Mouse (Mus musculus): ENCODE data around the gene Hist1h4d. TPM values are rescaled to one million over a fixed set of nuclear protein-coding genes. Genes with fewer than 3 reads are reported as not detected.
"Not testable (repeated sequence)": the region's sequence is repeated elsewhere in the genome, so short reads cannot be mapped to it uniquely, and the experiment has no call there.

The Hist1h4d gene
- polyA plus RNA-seq, 1 experiment from 2014 or later, result 160 TPM

- no peak for ATAC-seq (ENCODE audit: insufficient number of reproducible peaks, insufficient read depth, low FRiP score, low TSS enrichment, low read depth)
- Histone ChIP-seq H3K9me3 (no peaks in the 10 kb centered on the region), H3K36me3 (no peaks in the 10 kb centered on the region)
Measured at GRCm38 (mm10) chr13:23611638-23612037, 30.2 kb downstream of the Hist1h4d start.

GRCm38 (mm10) chr13:23620056-23620732, 38.8 kb downstream of the Hist1h4d start:
- no peaks in the 10 kb centered on the region for H3K9me3 ChIP-seq
- ATAC-seq (ENCODE audit: insufficient number of reproducible peaks, insufficient read depth, low FRiP score, low TSS enrichment, low read depth), result no peak
- no peaks in the 10 kb centered on the region for H3K27me3 ChIP-seq
- 50% methylated on average over 12 of the region's 12 CpGs for WGBS
- H3K27ac ChIP-seq, result peak overlapping the region; percentile 99
- H3K4me1 ChIP-seq, result peaks cover 9% of the 10 kb centered on the region
- H3K36me3 ChIP-seq, result no peaks in the 10 kb centered on the region
- peak overlapping the region; percentile 69 for H3K9ac ChIP-seq
- H3K4me2 ChIP-seq, result peak overlapping the region; percentile 91
- peak overlapping the region; percentile 70 for H3K4me3 ChIP-seq

More at GRCm38 (mm10) chr13:23611638-23612037, 30.2 kb downstream of the Hist1h4d start:
- Histone ChIP-seq H3K27ac (no peak overlapping the region), H3K4me1 (no peaks in the 10 kb centered on the region), H3K9ac (no peak overlapping the region), H3K4me3 (no peak overlapping the region), H3K27me3 (no peaks in the 10 kb centered on the region), H3K4me2 (no peak overlapping the region)
- 90% methylated on average over 3 of the region's 3 CpGs for WGBS

- peak; percentile 89 for ATAC-seq (ENCODE audit: insufficient number of reproducible peaks, insufficient read depth, low FRiP score, low TSS enrichment, low read depth)
- peak within 1 kb of the TSS; percentile 70 for H3K4me3 ChIP-seq
- peak within 1 kb of the TSS; percentile 94 for H3K9ac ChIP-seq
- peak within 1 kb of the TSS; percentile 91 for H3K4me2 ChIP-seq
- WGBS, result under 1% methylated on average over 27 of the region's 27 CpGs
- no peaks in the 10 kb centered on the region for H3K36me3 ChIP-seq
- H3K27me3 ChIP-seq, result no peaks in the 10 kb centered on the region
- H3K4me1 ChIP-seq, result peaks cover 9% of the 10 kb centered on the region
- peak within 1 kb of the TSS; percentile 99 for H3K27ac ChIP-seq
- no peaks in the 10 kb centered on the region for H3K9me3 ChIP-seq
Measured at GRCm38 (mm10) chr13:23620733-23621531, 39.5 kb downstream of the Hist1h4d start, which contains the start of gene Hist1h2be. Gene Hist1h2be, minus strand, starts transcription at chr13:23621124.

- Histone ChIP-seq H3K27me3 (no peaks in the 10 kb centered on the region), H3K9ac (peak overlapping the region; percentile 94), H3K9me3 (no peaks in the 10 kb centered on the region), H3K36me3 (no peaks in the 10 kb centered on the region), H3K27ac (peak overlapping the region; percentile 99), H3K4me3 (peak overlapping the region; percentile 70), H3K4me2 (peak overlapping the region; percentile 91), H3K4me1 (peaks cover 9% of the 10 kb centered on the region)
- peak; percentile 88 for ATAC-seq (ENCODE audit: insufficient number of reproducible peaks, insufficient read depth, low FRiP score, low TSS enrichment, low read depth)
- 1% methylated on average over 18 of the region's 18 CpGs for WGBS
Measured at GRCm38 (mm10) chr13:23621532-23622174, 40.3 kb downstream of the Hist1h4d start.

- Histone ChIP-seq H3K4me2 (peak within 1 kb of the TSS; percentile 91), H3K9ac (peak within 1 kb of the TSS; percentile 94), H3K4me3 (peak within 1 kb of the TSS; percentile 70), H3K27ac (peak within 1 kb of the TSS; percentile 99)
- H3K9me3 ChIP-seq, H3K27me3 ChIP-seq, H3K36me3 ChIP-seq, H3K4me1 ChIP-seq: not testable (repeated sequence)
- under 1% methylated on average over 53 of the region's 53 CpGs for WGBS
- peak; percentile 82 for ATAC-seq (ENCODE audit: insufficient number of reproducible peaks, insufficient read depth, low FRiP score, low TSS enrichment, low read depth)
Measured at GRCm38 (mm10) chr13:23622175-23622671, 40.8 kb downstream of the Hist1h4d start, which contains the start of gene Hist1h1e. Gene Hist1h1e, minus strand, starts transcription at chr13:23622558.

GRCm38 (mm10) chr13:23622861-23623450, 41.6 kb downstream of the Hist1h4d start:
- Histone ChIP-seq H3K9me3 (no peaks in the 10 kb centered on the region), H3K27me3 (no peaks in the 10 kb centered on the region), H3K36me3 (no peaks in the 10 kb centered on the region), H3K27ac (peak overlapping the region; percentile 99), H3K4me1 (peaks cover 9% of the 10 kb centered on the region), H3K9ac (peak overlapping the region; percentile 94), H3K4me3 (peak overlapping the region; percentile 70), H3K4me2 (peak overlapping the region; percentile 91)
- 25% methylated on average over 7 of the region's 7 CpGs for WGBS
- ATAC-seq (ENCODE audit: insufficient number of reproducible peaks, insufficient read depth, low FRiP score, low TSS enrichment, low read depth), result no peak

- Histone ChIP-seq H3K4me1 (no peaks in the 10 kb centered on the region), H3K4me2 (no peak overlapping the region), H3K9me3 (no peaks in the 10 kb centered on the region), H3K4me3 (no peak overlapping the region), H3K9ac (no peak overlapping the region), H3K27ac (no peak overlapping the region), H3K27me3 (no peaks in the 10 kb centered on the region), H3K36me3 (no peaks in the 10 kb centered on the region)
- WGBS, result 39% methylated on average over 1 of the region's 1 CpGs
- no peak for ATAC-seq (ENCODE audit: insufficient number of reproducible peaks, insufficient read depth, low FRiP score, low TSS enrichment, low read depth)
Measured at GRCm38 (mm10) chr13:23630653-23631052, 49.3 kb downstream of the Hist1h4d start.

Small RNAs within 50 kb of the gene (microRNA-seq; reads per million reads assigned to microRNA genes)
- gene Gm44297 (not detected), gene Gm44359 (not detected), gene Gm44394 (not detected)

Other genes starting within 250 kb of the Hist1h4d start
- gene Zfp322a, start 212.4 kb upstream of the Hist1h4d start, polyA plus RNA-seq (2015; fragmentation: Nextera tagmentation; extraction: Ambion mirVana), result 60.5 and 63.8 TPM in 2 replicates
- 13.1 and 14.6 TPM in 2 replicates for gene Abt1, start 157.7 kb upstream of the Hist1h4d start, polyA plus RNA-seq (2015; fragmentation: Nextera tagmentation; extraction: Ambion mirVana)
- not detected in 2 replicates for gene Btn1a1, start 115.7 kb upstream of the Hist1h4d start, polyA plus RNA-seq (2015; fragmentation: Nextera tagmentation; extraction: Ambion mirVana)
- gene Btn2a2, start 92.7 kb upstream of the Hist1h4d start, polyA plus RNA-seq (2015; fragmentation: Nextera tagmentation; extraction: Ambion mirVana), result 1.5 and 1.7 TPM in 2 replicates
- 7.3 and 7.9 TPM in 2 replicates for gene Hist1h4h, start 50.5 kb upstream of the Hist1h4d start, polyA plus RNA-seq (2015; fragmentation: Nextera tagmentation; extraction: Ambion mirVana)
- 6.6 and 13.4 TPM in 2 replicates for gene Hist1h2af, start 47.7 kb upstream of the Hist1h4d start, polyA plus RNA-seq (2015; fragmentation: Nextera tagmentation; extraction: Ambion mirVana)
- gene Hist1h3g, start 46.2 kb upstream of the Hist1h4d start, polyA plus RNA-seq (2015; fragmentation: Nextera tagmentation; extraction: Ambion mirVana), result 5.3 and 6.7 TPM in 2 replicates
- gene Hist1h2bh, start 38.2 kb upstream of the Hist1h4d start, polyA plus RNA-seq (2015; fragmentation: Nextera tagmentation; extraction: Ambion mirVana), result 0.98 and 1.4 TPM in 2 replicates
- gene Hist1h3f, start 37.5 kb upstream of the Hist1h4d start, polyA plus RNA-seq (2015; fragmentation: Nextera tagmentation; extraction: Ambion mirVana), result 1.2 and 1.3 TPM in 2 replicates
- 2.9 TPM in 1 of 2 replicates, not detected in the other for gene Hist1h4f, start 29.9 kb upstream of the Hist1h4d start, polyA plus RNA-seq (2015; fragmentation: Nextera tagmentation; extraction: Ambion mirVana)
- gene Hist1h1d, start 28.3 kb upstream of the Hist1h4d start, polyA plus RNA-seq (2015; fragmentation: Nextera tagmentation; extraction: Ambion mirVana), result 0.52 and 0.61 TPM in 2 replicates
- gene Hist1h3e, start 19.2 kb upstream of the Hist1h4d start, polyA plus RNA-seq (2015; fragmentation: Nextera tagmentation; extraction: Ambion mirVana), result 5.8 and 8.7 TPM in 2 replicates
- 108 and 115 TPM in 2 replicates for gene Hist1h2ae, start 10.4 kb upstream of the Hist1h4d start, polyA plus RNA-seq (2015; fragmentation: Nextera tagmentation; extraction: Ambion mirVana)
- 7.5 and 10.6 TPM in 2 replicates for gene Hist1h2bg, start 10.2 kb upstream of the Hist1h4d start, polyA plus RNA-seq (2015; fragmentation: Nextera tagmentation; extraction: Ambion mirVana)
- 12.2 and 13.4 TPM in 2 replicates for gene Hist1h2bf, start 7.4 kb upstream of the Hist1h4d start, polyA plus RNA-seq (2015; fragmentation: Nextera tagmentation; extraction: Ambion mirVana)
- 1.7 and 3.1 TPM in 2 replicates for gene Hist1h2ad, start 7.2 kb upstream of the Hist1h4d start, polyA plus RNA-seq (2015; fragmentation: Nextera tagmentation; extraction: Ambion mirVana)
- 7.6 and 8.4 TPM in 2 replicates for gene Hist1h3d, start 5.8 kb upstream of the Hist1h4d start, polyA plus RNA-seq (2015; fragmentation: Nextera tagmentation; extraction: Ambion mirVana)
- gene Hist1h2be, start 39.5 kb downstream of the Hist1h4d start, polyA plus RNA-seq (2015; fragmentation: Nextera tagmentation; extraction: Ambion mirVana), result 3.3 and 4.1 TPM in 2 replicates
- gene Hist1h1e, start 41.0 kb downstream of the Hist1h4d start, polyA plus RNA-seq (2015; fragmentation: Nextera tagmentation; extraction: Ambion mirVana), result 24.8 and 26.3 TPM in 2 replicates
- 1.2 and 1.4 TPM in 2 replicates for gene Hist1h2ac, start 102.3 kb downstream of the Hist1h4d start, polyA plus RNA-seq (2015; fragmentation: Nextera tagmentation; extraction: Ambion mirVana)
- 37.5 and 39.3 TPM in 2 replicates for gene Hist1h2bc, start 102.6 kb downstream of the Hist1h4d start, polyA plus RNA-seq (2015; fragmentation: Nextera tagmentation; extraction: Ambion mirVana)
- gene Hist1h1t, start 114.2 kb downstream of the Hist1h4d start, polyA plus RNA-seq (2015; fragmentation: Nextera tagmentation; extraction: Ambion mirVana), result not detected in 2 replicates
- 6.3 and 9.0 TPM in 2 replicates for gene Hist1h4c, start 116.9 kb downstream of the Hist1h4d start, polyA plus RNA-seq (2015; fragmentation: Nextera tagmentation; extraction: Ambion mirVana)
- gene Hfe, start 129.3 kb downstream of the Hist1h4d start, polyA plus RNA-seq (2015; fragmentation: Nextera tagmentation; extraction: Ambion mirVana), result 5.1 and 6.5 TPM in 2 replicates
- gene Hist1h1c, start 157.2 kb downstream of the Hist1h4d start, polyA plus RNA-seq (2015; fragmentation: Nextera tagmentation; extraction: Ambion mirVana), result 25.0 and 28.9 TPM in 2 replicates
- 11.3 and 14.4 TPM in 2 replicates for gene Hist1h3c, start 164.0 kb downstream of the Hist1h4d start, polyA plus RNA-seq (2015; fragmentation: Nextera tagmentation; extraction: Ambion mirVana)
- gene Hist1h2bb, start 165.1 kb downstream of the Hist1h4d start, polyA plus RNA-seq (2015; fragmentation: Nextera tagmentation; extraction: Ambion mirVana), result 3.5 and 4.2 TPM in 2 replicates
- 53.1 and 58.6 TPM in 2 replicates for gene Hist1h2ab, start 169.5 kb downstream of the Hist1h4d start, polyA plus RNA-seq (2015; fragmentation: Nextera tagmentation; extraction: Ambion mirVana)
- gene Hist1h3b, start 170.7 kb downstream of the Hist1h4d start, polyA plus RNA-seq (2015; fragmentation: Nextera tagmentation; extraction: Ambion mirVana), result 15.6 and 18.1 TPM in 2 replicates
- 7.6 and 9.2 TPM in 2 replicates for gene Hist1h4b, start 175.4 kb downstream of the Hist1h4d start, polyA plus RNA-seq (2015; fragmentation: Nextera tagmentation; extraction: Ambion mirVana)
- not detected in 2 replicates for gene Hist1h4a, start 179.6 kb downstream of the Hist1h4d start, polyA plus RNA-seq (2015; fragmentation: Nextera tagmentation; extraction: Ambion mirVana)
- gene Hist1h3a, start 180.8 kb downstream of the Hist1h4d start, polyA plus RNA-seq (2015; fragmentation: Nextera tagmentation; extraction: Ambion mirVana), result 5.8 and 8.6 TPM in 2 replicates
- 4.5 and 5.9 TPM in 2 replicates for gene Hist1h1a, start 182.1 kb downstream of the Hist1h4d start, polyA plus RNA-seq (2015; fragmentation: Nextera tagmentation; extraction: Ambion mirVana)
- gene Trim38, start 188.3 kb downstream of the Hist1h4d start, polyA plus RNA-seq (2015; fragmentation: Nextera tagmentation; extraction: Ambion mirVana), result not detected in 2 replicates
- not detected in 2 replicates for gene Slc17a2, start 225.4 kb downstream of the Hist1h4d start, polyA plus RNA-seq (2015; fragmentation: Nextera tagmentation; extraction: Ambion mirVana)